Mouse (Mus musculus): Measurements from ENCODE around the gene Atp1a1.

The Atp1a1 gene

DNA sequence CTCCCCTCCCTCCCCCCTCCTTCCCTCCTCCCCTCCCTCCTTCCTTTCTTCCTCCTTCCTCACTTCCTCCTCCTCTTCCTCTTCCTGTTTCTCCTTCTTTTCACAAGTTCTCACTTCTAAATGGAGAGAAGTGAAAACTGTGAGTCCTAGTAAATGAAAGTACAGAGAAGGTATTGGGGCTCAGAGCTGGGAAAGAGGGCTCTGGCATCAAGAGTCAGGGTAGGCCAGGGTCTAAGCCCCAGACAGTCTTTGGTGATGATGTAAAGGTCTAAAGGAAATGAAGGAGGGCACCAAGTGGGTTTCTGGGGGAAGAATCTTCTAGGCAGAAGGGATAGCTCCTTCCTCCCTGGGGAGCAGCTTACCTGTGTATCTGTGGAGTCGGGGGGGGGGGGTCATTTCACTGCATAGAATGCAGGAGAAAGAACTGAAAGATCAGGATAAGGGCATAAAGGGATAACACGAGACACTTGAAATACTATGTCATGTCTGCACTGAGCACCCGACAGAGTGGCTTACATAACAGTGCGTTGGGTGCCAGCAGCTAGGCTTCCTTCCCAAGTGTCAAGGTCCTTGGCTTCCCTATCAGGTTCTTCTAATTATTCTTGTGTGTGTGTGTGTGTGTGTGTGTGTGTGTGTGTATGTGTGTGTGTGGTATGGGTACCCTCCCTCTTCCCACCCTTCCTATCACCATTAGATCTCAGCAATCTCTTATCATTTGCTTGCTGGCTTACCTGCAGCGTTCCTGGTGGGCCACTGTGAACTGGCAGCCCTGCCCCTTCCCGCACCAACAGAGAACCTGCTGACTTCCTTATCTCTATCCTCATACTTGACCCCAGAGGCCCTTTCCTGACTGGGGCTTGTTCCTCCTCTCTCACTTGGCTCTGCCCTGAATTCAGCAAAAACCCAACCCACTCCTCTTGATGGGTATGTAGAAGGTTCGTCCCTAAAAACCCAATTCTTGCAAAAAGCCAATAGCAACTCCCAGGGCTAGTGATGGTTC is 51.6 kb downstream of the Atp1a1 start:
- DNase-seq = no peak

DNA sequence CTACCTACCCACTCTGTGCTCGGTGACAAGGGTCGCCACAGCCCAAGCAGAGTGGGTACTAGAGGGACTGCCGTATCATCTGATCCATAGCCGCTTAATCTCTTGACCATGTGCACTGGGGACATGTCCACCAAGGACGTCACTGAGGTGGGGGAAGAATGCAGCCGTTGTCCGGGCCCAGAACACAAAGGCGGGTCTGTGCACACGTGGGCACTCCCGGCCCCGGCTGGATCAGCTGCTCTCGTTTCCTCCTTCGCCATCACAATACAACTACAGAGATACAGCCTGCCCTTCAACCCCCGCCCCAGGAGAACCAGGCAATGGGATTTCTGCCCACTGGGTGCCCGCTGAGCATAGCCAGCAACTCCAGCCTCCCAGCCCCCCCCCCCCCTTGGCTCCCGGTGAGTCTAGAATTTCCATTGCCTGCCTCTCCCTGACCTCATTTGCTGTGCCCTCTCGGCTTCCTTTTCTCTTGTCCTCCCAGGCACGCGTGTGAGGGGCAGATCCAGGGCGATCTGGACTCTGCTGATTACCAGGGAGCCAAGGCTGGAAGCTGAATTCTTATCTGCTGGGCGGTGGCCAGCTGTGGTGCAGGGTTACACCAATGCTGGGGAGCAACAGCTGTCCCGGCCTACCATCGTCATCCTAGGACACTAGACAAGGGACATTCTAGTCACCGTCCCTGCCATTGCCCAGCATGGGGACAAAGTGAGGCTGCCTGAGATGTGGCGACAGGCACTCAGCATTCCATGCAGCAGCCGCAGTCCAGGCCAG is 52.8 kb downstream of the Atp1a1 start:
- DNase-seq = peak; percentile 90

DNA sequence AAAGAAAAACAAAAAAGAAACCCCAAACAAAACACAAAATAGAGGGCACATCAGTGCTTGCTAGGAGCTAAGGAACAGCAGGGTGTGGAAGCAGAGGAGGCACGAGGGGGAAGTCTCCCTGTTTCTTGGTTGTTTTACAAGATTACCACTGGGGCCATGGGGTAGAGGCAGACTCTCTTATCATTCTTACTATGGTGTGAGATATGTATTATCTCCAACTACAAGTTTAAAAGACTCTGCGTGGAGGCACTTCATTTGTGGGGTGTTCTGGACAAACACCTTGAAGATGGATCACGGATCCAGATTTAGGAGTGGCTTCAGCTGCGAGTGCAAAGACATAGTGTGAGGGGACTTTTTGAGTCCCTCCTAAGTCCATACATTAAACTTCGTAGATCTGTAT is 54.7 kb downstream of the Atp1a1 start:
- no peak for DNase-seq

DNA sequence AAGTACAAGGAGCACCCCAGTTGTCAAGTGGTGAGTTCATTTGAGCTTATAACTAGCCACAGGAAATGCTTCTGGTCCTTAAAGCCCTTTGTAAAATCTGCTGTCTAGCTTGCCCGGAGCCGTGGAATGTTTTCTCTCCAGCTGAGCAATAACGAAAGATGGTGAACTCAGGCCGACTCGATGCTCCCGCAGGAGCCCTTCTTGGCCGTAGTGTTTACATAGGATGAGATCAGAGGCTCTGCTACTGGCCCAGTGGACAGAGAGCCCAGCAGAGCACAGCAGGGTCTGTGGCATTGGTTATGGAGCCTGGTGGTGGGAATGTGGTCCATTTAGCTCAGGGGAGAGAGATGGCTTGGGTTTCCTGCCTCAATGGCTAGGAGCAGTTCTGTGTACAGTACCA is 60.4 kb downstream of the Atp1a1 start:
- no peak for DNase-seq

GRCm38 (mm10) chr3:101541571-101541970 is 62.9 kb downstream of the Atp1a1 start:
- DNase-seq = no peak

DNA sequence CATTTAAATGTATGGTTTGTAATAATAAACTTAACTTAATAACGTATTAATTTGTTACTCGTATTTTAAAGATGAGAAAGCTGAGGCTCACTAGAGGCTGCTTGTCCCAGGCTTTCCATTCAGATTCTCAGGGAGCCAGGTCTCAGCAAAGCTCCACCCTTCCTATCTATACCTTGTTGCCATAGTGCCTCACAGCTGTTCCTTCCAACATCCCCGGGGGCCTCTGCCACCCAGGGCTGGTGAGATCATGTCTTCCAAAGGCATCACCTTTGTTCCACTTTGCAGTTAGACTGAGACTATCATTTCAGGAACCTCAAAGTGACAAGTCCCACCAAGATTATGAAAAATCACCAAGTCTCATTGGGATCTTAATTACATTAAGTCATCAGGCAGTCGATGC is 63.9 kb downstream of the Atp1a1 start:
- DNase-seq = no peak

DNA sequence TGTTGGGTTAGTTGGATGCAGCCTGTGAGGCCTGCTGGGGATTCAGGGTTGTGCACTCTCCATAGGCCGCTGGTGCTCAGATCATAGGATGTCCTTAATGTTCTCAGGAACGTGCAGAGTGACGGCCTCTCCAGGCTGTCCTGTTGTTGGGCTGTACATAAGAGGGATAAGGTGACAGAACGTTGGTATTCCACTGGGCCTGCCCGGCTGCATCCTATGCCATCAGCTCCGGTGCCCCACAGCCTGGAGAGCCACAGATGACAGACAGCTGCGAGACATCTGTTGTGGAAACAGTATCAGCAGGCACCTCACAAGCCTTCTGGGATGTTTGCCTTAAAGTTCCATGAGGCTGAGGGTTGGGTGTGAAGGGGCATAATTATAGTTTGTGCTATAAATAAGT is 68.2 kb downstream of the Atp1a1 start:
- DNase-seq = no peak

- no peak for DNase-seq
Measured at GRCm38 (mm10) chr3:101534311-101534710, 70.2 kb downstream of the Atp1a1 start.

GRCm38 (mm10) chr3:101533373-101533772 is 71.1 kb downstream of the Atp1a1 start:
- DNase-seq = no peak

- DNase-seq = no peak
Measured at GRCm38 (mm10) chr3:101530928-101531327, 73.6 kb downstream of the Atp1a1 start.

DNA sequence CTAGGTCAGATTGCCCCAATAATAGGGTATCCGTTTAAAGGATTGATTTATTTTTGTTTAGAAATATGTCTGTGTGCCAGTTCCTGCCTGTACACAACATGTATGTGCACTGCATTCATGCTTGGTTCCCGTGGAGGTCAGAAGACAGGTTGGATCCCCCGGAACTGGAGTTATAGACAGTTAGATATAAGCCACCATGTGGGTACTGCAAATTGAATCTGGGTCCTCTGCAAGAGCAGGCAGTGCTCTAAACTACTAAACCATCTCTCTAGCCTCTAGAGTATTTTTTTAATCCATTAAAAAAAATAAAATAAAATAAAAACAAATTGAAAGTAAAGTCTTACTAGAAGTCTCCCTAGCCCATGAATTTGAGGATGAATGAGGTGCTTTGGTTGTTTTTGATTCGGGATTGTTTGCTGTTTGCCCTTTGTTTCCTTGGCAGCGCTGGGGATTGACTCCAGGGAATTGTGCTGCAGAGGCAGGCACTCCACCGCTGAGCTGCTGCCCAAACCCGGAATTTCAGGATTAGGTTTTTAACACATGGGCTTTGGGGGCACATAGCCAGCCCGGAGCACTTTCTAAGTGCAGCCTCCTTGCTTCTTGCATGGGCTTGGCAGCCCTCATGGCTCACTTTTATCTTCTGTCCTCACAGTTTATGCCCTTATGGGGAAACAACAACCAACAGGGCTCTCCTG is 75.4 kb downstream of the Atp1a1 start:
- no peak for DNase-seq

- no peak for DNase-seq
Measured at GRCm38 (mm10) chr3:101528157-101528899, 76.2 kb downstream of the Atp1a1 start.

DNA sequence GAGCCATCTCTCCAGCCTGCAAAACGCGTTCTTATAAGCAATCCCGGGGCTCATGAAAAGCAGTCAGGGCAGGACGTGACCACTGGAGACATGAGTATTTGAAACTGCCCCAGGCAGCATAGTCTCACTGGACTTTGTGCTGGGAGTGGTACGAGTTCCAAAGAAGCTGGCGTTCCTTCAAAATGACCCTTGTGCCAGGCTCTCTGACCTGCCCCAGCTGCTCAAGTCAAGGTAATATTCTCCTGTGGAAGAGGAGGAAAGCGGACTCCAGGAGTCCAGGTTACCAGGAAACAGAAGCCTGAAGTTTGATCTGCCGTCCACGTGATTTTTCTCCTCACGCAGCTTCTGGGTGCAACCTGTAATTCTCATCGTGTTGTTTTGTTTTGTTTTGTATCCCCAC is 77.9 kb downstream of the Atp1a1 start:
- no peak for DNase-seq

Measured in layer of hippocampus, adult 9-11 months (tissue).